Mouse (Mus musculus) CD4-positive naive resting alpha-beta T cell, adult 57 days (primary cell): ENCODE results near the gene Tie1. TPM values are rescaled to one million over a fixed set of nuclear protein-coding genes. Genes with fewer than 3 reads are reported as not detected.

Experiments
- total RNA-seq: library from RNA; stranded (reverse); gene quantifications from one replicate; pipeline ENCODE4 v1.2.4, GENCODE M21; 2023

Tie1 gene
- total RNA-seq: 0.68 TPM

GRCm38 (mm10) chr4:118489717-118490132 lies at the start of gene Tie1:
Gene Tie1 (minus strand): TSS chr4:118490061.

GRCm38 (mm10) chr4:118526408-118527334 lies 36.8 kb upstream of the Tie1 start, which contains the start of gene 2610528J11Rik:
Gene 2610528J11Rik (plus strand): TSS chr4:118526999.

GRCm38 (mm10) chr4:118457345-118457975 lies 32.4 kb downstream of the Tie1 start, which contains the start of gene Mpl:
Gene Mpl (minus strand): TSS chr4:118457513.

GRCm38 (mm10) chr4:118436820-118437603 lies 52.8 kb downstream of the Tie1 start, which contains the start of gene Cdc20:
Gene Cdc20 (minus strand): TSS chr4:118437352.

GRCm38 (mm10) chr4:118427768-118428451 lies 62.0 kb downstream of the Tie1 start, which contains the start of gene Elovl1:
Gene Elovl1 (plus strand): TSS chr4:118428093.

Other genes starting within 250 kb of the Tie1 start
- 2.6 TPM for gene Ptprf, start 198.7 kb downstream of the Tie1 start, total RNA-seq
- 71.8 TPM for gene Szt2, start 80.8 kb downstream of the Tie1 start, total RNA-seq
- 73.3 TPM for gene Med8, start 80.7 kb downstream of the Tie1 start, total RNA-seq
- 40.2 TPM for gene Elovl1, start 62.0 kb downstream of the Tie1 start, total RNA-seq
- 2.9 TPM for gene Cdc20, start 52.7 kb downstream of the Tie1 start, total RNA-seq
- gene Mpl, start 32.5 kb downstream of the Tie1 start, total RNA-seq: 0.33 TPM
- not detected for gene 2610528J11Rik, start 36.9 kb upstream of the Tie1 start, total RNA-seq
- gene Tmem125, start 54.0 kb upstream of the Tie1 start, total RNA-seq: not detected
- not detected for gene Cfap57, start 130.7 kb upstream of the Tie1 start, total RNA-seq
- gene Ebna1bp2, start 130.7 kb upstream of the Tie1 start, total RNA-seq: 66.0 TPM
- not detected for gene Olfr62, start 168.9 kb upstream of the Tie1 start, total RNA-seq
- gene Olfr1342, start 202.7 kb upstream of the Tie1 start, total RNA-seq: not detected
- not detected for gene Olfr1341, start 213.5 kb upstream of the Tie1 start, total RNA-seq
- not detected for gene Olfr1340, start 230.1 kb upstream of the Tie1 start, total RNA-seq
- not detected for gene Olfr1339, start 242.1 kb upstream of the Tie1 start, total RNA-seq